Mouse (Mus musculus) right cerebral cortex, postnatal 14 days (tissue): ENCODE results near the gene Nr1d1.
A peak's percentile ranks its signal among the peaks of the same experiment; 100 is the strongest.

Source experiments
- DNase-seq: peaks from one replicate; pipeline ENCODE4 v3.0.0; 2022

Nr1d1 gene

GRCm38 (mm10) chr11:98735111-98735510, 40.0 kb downstream of the Nr1d1 start:
- no peak for DNase-seq

- no peak for DNase-seq
Observed at GRCm38 (mm10) chr11:98734020-98734419, 41.1 kb downstream of the Nr1d1 start.

- peak; percentile 65 for DNase-seq
Observed at GRCm38 (mm10) chr11:98731134-98731533, 44.0 kb downstream of the Nr1d1 start.

- DNase-seq = no peak
Observed at GRCm38 (mm10) chr11:98730727-98731126, 44.4 kb downstream of the Nr1d1 start.

GRCm38 (mm10) chr11:98729119-98729588, 46.0 kb downstream of the Nr1d1 start, which contains the start of gene Med24:
Gene Med24 (minus strand): TSS chr11:98729435.
- peak; percentile 77 for DNase-seq

GRCm38 (mm10) chr11:98725926-98726506, 49.1 kb downstream of the Nr1d1 start:
- DNase-seq = no peak

GRCm38 (mm10) chr11:98723098-98723497, 52.0 kb downstream of the Nr1d1 start:
- DNase-seq = no peak

GRCm38 (mm10) chr11:98721458-98722226, 53.5 kb downstream of the Nr1d1 start:
- DNase-seq = no peak

- no peak for DNase-seq
Observed at GRCm38 (mm10) chr11:98720756-98721155, 54.4 kb downstream of the Nr1d1 start.
